Mouse (Mus musculus) gastrocnemius, postnatal 14 days (tissue): Measurements from ENCODE around the gene Rgcc. TPM values are rescaled to one million over a fixed set of nuclear protein-coding genes. Genes with fewer than 3 reads are reported as not detected.

Experiments used
- DNase-seq: peaks from one replicate; pipeline ENCODE4 v3.0.0; 2021; ENCODE audit warnings: mixed read lengths
- intact Hi-C: fragments of 180-260 bp; cut with DNase I; formaldehyde crosslinking; loops from one replicate; pipeline ENCODE4 v1.15.1; 2025; ENCODE audit warnings: low total_unique reads
- total RNA-seq, 2 experiments: library from RNA; stranded (reverse); gene quantifications; 2 replicates each; pipeline ENCODE4 v1.2.3; 2021

Rgcc gene
- total RNA-seq, 2 experiments from 2014 or later = 27.2 to 39.9 TPM

- intact Hi-C loops = no loop called here
- DNase-seq = no peak
Measured at GRCm38 (mm10) chr14:79304873-79305464, 3.5 kb upstream of the Rgcc start.

- DNase-seq = no peak
- intact Hi-C loops = no loop called here
Measured at GRCm38 (mm10) chr14:79303150-79303549, 1.7 kb upstream of the Rgcc start.

DNA sequence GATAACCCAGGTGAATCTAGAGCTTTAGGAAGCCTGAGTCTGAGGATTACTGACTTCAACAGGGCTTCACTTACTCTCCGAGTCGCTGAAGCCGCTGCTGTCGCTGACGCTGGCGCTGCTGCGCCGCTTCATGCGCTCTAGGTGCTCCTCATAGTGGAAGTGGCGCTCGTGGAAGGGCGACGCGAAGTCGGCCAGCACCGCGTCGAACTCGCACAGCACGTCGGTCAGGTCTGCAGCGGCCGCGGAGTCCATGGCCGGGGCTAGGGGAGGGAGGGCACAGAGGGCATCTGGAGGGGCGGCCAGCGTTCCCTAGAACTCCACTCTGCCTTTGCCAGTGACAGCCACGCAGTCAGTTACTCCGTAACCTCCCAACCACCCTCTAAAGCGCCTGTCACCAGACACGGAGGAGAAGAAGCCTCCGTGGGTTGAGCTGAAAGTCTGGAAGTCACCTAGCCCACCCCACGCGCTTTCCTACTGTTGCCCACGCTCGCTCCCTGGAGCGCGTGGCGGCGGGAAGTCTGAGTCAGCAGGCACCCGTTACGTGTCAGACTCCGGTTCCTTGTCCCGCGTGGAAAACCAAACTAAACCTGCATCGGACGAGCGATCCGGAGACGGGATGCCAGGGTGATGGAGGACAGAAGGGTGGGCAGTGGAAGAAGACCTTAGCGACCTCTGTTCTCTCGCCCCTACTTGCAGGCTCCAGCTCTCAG, 649 bp downstream of the Rgcc start:
- peak; percentile 19 for DNase-seq
- intact Hi-C loops = no loop called here

- DNase-seq = no peak
- intact Hi-C loops = no loop called here
Measured at GRCm38 (mm10) chr14:79299796-79300195, 1.6 kb downstream of the Rgcc start.

DNA sequence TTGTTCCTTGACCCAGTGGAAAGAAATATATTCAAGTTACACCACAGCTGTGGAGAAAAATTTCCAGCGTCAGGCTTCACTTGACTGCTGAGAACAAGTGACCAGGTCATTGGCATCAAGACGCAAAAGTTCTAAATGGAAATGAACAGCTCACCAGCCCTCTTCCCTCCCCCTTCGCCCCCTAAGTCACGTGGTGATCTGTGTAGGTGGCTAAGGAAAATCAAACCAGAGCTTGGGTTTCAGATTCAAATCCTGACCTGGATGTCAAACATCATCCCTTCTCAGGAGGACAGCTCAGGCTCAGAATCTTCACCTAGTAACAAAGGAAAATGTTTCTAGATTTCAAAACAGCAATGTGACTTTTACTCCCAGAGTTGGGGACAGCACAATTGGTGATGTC, 2.2 kb downstream of the Rgcc start:
- intact Hi-C loops = no loop called here
- no peak for DNase-seq

DNA sequence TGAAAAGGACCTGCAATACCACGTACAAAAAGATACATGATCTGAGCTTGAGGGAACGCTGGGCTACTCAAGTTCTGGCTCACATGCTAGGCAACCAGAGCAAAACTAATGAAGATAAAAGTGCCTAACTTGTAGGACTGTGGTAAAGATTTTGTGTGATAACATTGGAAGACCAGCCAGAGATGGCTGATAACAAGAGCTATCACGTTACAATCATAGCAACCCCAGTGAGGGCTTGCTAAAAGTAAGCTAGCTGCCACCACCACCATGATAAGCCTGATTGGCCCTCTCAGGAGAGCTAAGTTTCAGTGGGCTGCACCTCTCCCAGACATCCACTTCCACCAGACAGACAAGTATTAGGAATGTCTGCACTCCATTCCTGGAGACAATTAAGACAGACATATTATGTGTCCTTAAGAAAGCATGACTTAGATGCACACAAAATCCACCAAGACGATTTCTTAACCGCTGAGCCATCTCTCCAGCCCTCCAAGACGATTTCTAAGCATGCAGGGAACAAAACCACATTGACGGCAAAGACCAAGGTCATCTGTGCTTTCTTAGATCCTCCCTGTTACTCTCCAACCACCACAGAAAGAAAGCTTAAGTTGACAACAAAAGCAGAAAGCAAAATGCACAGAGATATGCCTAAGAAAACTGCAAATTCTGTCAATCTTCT, 3.0 kb downstream of the Rgcc start:
- intact Hi-C loops = no loop called here
- no peak for DNase-seq

DNA sequence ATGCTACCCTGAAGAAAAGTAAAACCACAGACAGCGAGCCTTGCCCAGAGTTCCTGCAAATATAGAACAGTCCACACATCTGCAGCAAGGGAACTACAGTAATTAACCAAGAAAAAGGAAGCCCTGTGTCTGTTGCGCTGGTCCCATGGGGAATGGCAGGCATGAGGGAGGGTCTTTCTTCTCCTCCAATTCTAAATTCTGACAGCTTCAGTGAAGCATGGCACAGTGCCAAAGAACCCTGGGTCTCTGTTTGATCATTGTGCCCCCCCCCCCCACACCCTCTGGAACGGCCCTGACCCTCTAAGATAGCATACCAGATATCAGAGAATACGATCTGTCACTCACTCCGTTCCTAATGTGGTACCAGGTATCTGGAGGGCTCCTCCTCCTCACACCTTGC, 4.6 kb downstream of the Rgcc start:
- DNase-seq = no peak
- intact Hi-C loops = no loop called here

DNA sequence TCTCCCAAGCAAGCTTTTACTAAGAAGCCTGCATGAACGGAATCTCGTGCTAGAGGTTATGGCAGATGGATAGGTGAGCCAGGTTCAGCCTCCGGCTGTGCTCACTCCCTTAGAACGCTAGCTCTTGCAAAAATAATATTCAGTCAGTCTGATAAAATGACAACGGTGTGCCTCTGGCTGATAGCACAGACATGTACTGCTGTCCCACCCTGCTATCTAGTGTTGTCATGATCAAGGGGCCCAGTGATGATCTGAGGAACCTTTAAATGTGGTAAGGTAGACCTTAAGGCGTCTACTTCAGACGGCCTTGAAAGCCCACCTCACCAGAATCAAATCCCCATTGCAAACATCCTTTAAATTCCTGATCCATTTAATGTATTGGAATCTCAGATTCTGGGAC, 5.2 kb downstream of the Rgcc start:
- no peak for DNase-seq
- intact Hi-C loops = no loop called here

DNA sequence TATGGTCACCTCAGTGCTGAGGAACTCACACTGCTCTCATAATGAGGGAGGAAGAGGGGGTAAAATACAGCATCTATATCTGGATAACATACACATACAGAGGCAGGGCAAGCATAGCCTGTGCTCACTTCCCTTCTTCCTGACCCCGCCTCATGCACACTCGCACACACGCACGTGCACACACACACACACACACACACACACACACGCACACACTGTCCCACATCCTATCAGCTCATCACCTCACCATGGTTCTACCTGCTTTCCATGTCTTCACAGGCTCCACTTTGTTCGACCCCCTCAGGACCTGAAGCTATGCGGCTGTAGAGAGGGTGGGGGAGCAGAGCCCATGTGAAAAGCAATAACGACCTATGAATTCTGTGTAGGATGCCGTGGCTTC, 5.9 kb downstream of the Rgcc start:
- no peak for DNase-seq
- intact Hi-C loops = no loop called here

GRCm38 (mm10) chr14:79294950-79295349, 6.5 kb downstream of the Rgcc start:
- intact Hi-C loops = no loop called here
- DNase-seq = no peak

DNA sequence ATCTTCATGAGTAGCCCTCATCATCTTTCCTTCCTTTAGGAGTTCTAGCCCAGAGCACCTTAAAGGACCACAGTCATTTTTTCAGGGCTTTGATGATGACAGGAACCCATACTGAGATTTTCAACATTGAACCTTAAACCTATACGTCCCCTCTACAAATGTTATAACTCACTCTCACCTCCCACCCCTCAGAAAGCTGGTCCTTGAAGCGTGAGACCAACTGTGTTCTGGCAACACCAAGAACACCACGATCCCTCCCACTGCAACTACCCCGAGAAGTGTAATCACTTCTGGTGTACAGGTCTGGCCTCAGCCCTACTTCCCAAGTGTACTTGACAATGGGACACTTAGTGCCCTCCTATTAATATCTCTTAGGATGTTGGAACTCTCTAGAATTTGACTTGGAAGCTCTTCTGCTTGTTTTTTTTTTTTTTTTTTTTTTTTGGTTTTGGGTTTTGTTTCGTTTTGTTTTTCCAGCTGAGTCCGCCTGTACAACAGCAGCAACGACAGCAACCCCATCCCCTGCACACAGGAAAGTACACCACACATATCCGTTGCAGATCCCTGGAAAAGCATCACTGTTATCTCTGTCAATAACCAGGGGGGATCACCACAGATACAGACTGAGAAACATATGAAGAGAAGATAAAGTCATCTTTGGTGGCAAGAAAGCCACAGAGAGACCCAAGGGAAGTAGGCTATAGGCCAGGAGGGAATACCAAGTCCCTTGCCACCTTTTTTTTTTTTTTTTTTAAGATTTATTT, 7.2 kb downstream of the Rgcc start:
- intact Hi-C loops = no loop called here
- no peak for DNase-seq

- intact Hi-C loops = no loop called here
- DNase-seq = no peak
Measured at GRCm38 (mm10) chr14:79293119-79293780, 8.2 kb downstream of the Rgcc start.

DNA sequence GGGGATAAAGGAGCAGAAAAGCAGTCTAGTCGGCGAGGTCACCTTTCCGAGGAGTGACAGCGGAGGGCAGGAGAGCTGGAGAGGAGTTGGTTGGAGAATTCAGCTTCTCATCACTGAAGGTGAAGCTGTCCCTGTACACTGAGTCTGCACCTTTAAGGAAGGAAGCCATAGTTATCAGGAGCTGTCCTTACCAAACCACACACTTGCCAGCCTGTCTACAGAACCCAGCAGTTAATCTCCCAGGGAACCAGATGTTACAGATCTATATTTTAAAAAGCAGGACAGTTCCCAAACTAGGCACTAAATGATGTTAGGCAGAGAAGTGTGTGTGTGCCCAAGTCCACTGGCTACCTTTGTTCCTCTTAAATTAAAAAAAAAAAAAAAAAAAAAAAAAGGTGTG, 9.8 kb downstream of the Rgcc start:
- DNase-seq = no peak
- intact Hi-C loops = no loop called here

- no peak for DNase-seq
- intact Hi-C loops = no loop called here
Measured at GRCm38 (mm10) chr14:79290683-79291425, 10.6 kb downstream of the Rgcc start.

GRCm38 (mm10) chr14:79289909-79290308, 11.5 kb downstream of the Rgcc start:
- intact Hi-C loops = no loop called here
- DNase-seq = no peak

- DNase-seq = no peak
- intact Hi-C loops = no loop called here
Measured at GRCm38 (mm10) chr14:79288280-79288679, 13.2 kb downstream of the Rgcc start.

GRCm38 (mm10) chr14:79287251-79287863, 14.1 kb downstream of the Rgcc start:
- intact Hi-C loops = no loop called here
- DNase-seq = no peak

DNA sequence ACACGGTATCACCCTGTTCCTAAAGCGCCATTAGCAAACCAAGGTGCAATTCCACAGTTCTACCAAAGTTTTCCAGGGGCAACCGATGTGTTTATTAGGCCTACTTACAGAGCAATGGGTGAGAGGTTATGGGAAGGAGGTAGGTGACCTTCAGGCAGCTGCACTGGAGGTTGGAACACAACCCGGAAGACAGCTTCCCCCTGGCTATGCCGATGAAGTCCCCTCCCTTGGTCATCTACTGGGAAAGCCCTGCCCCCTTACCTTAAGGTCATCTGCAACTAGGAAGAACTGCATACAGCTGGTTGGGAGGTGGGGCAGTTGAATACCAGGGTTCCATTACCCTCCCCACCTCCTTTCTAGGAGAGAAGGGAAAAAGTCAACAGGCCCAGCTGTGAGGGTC, 15.9 kb downstream of the Rgcc start:
- no peak for DNase-seq
- intact Hi-C loops = no loop called here

DNA sequence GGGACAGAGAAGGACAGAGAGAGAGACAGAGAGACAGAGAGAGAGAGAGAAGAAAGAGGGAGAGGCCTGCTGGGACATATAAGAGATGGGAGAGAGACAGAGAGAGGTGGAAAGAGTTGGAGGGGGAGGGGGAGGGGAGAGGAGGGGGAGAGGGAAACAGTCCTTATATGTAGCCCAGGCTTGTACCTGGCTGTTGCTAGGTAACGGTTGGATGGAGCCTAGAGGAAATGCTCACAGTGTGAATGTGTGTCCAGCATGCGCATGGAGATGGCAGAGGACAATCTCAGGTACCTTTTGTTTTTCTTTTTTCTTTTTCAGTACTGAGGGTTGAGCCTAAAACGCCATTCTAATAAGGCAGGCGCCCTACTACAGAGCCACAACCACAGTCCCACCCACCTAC, 16.8 kb downstream of the Rgcc start:
- intact Hi-C loops = no loop called here
- no peak for DNase-seq
